Mouse (Mus musculus) lung, postnatal 0 days (tissue): ENCODE measurements around the gene Asnsd1.
"Not testable (repeated sequence)": the region's sequence is repeated elsewhere in the genome, so short reads cannot be mapped to it uniquely, and the experiment has no call there.

Experiments used
- CTCF ChIP-seq: IDR thresholded peaks from 2 replicates; pipeline ENCODE4 v1.5.1; 2016; ENCODE audit warnings: antibody characterized with exemption, mild to moderate bottlenecking
- EP300 ChIP-seq: IDR thresholded peaks from 2 replicates; pipeline ENCODE4 v1.6.1; 2016; ENCODE audit warnings: antibody characterized with exemption, mild to moderate bottlenecking, control low read depth

DNA sequence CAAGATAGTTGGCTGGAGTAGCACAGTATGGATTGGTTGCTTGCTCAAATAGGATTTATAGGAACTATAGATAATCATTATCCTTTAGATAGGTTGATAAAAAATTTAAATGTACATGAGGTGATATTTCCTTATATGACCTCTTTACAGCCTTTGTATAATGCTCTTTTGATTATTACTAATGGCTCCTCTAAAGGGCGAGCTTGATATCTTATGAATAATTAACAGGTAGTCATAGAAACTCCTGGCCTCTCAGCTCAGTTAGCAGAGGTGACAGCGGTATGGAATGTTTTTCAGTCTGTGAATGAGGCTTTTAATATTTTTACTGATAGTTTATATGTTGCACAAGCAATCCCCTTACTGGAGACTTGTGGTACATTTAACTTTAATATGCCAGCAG, 23.4 kb upstream of the Asnsd1 start:
- not testable (repeated sequence) for TF ChIP-seq CTCF, EP300
